Mouse (Mus musculus) forebrain, postnatal 0 days (tissue): ENCODE results near the gene Klrb1f. TPM values are rescaled to one million over a fixed set of nuclear protein-coding genes. Genes with fewer than 3 reads are reported as not detected.

Source experiments
- ATAC-seq: fragments of 200-750 bp; cut with Nextera tagmentation; 2 replicates; pipeline ENCODE4 v1.8.0; 2017; ENCODE audit warnings: mild to moderate bottlenecking, moderate library complexity
- DNase-seq: peaks from one replicate; pipeline ENCODE4 v3.0.0-alpha.2; 2015
- H3K27ac ChIP-seq: fragments of 300-500 bp; sonication (generic); 2 replicates; pipeline ENCODE4 v1.5.1; 2014; ENCODE audit warnings: low read depth, mild to moderate bottlenecking, antibody characterized with exemption, low read length, moderate library complexity, mixed read lengths
- H3K27me3 ChIP-seq: fragments of 300-500 bp; sonication (generic); 2 replicates; pipeline ENCODE4 v1.6.1; 2014; ENCODE audit warnings: mild to moderate bottlenecking, low read length, mixed read lengths; ENCODE audit not compliant: insufficient read depth
- H3K36me3 ChIP-seq: fragments of 300-500 bp; sonication (generic); 2 replicates; pipeline ENCODE4 v1.6.1; 2014; ENCODE audit warnings: mild to moderate bottlenecking, moderate library complexity; ENCODE audit not compliant: insufficient read depth
- H3K4me1 ChIP-seq: fragments of 300-500 bp; sonication (generic); 2 replicates; pipeline ENCODE4 v1.6.1; 2014; ENCODE audit warnings: antibody characterized with exemption; ENCODE audit not compliant: insufficient read depth
- H3K4me2 ChIP-seq: fragments of 300-500 bp; sonication (generic); 2 replicates; pipeline ENCODE4 v1.6.1; 2014; ENCODE audit warnings: low read depth, mild to moderate bottlenecking, moderate library complexity
- H3K4me3 ChIP-seq: fragments of 300-500 bp; sonication (generic); 2 replicates; pipeline ENCODE4 v1.5.1; 2014; ENCODE audit warnings: low read depth, low read length, mixed read lengths
- H3K9ac ChIP-seq: fragments of 300-500 bp; sonication (generic); 2 replicates; pipeline ENCODE4 v1.6.1; 2014; ENCODE audit warnings: mild to moderate bottlenecking
- H3K9me3 ChIP-seq: fragments of 300-500 bp; sonication (generic); 2 replicates; pipeline ENCODE4 v1.6.1; 2016; ENCODE audit warnings: low read length
- CTCF ChIP-seq: sonication (generic); IDR thresholded peaks from 2 replicates; pipeline ENCODE4 v1.5.1; 2016; ENCODE audit warnings: antibody characterized with exemption, control low read depth, low read depth
- WGBS: fragments of 180-500 bp; shearing (Covaris S2); extraction: QIAGEN DNeasy Blood & Tissue Kit; methylation state at CpG from one replicate; pipeline ENCODE4 v1.1.7; 2014; 5-methylcytosine and 5-hydroxymethylcytosine counted together
- polyA plus RNA-seq: library from polyadenylated mRNA; unstranded; fragments of >200 nt; fragmentation: Nextera tagmentation; extraction: Ambion mirVana; gene quantifications from 2 replicates; pipeline ENCODE4 v1.2.1, GENCODE M21; 2015
- total RNA-seq: library from RNA; depleted of rRNA; stranded (reverse); fragments of >200 nt; gene quantifications from 2 replicates; pipeline ENCODE4 v1.2.3, GENCODE M21; 2014; rRNA removed

Gene Klrb1f
- total and polyA plus RNA-seq, 2 experiments from 2014 or later, result 0.28 to 0.76 TPM

DNA sequence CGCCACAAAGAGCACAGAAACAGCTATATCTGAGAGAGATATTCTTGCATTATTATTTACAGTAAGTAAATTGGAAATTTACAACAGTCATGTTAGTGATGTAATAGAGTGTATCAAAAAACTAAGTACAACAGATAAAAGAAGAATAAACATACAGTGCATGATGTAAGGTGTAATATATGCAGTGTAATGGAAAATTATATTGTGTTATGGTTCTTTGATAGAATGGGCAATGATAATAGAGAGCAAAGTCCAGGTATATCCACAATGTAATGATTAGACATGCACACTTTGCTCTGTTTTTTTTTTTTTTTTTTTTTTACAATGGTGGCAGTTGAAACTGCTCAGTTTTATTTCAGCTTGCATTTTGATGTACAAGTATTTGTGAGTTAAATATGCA is 55.9 kb downstream of the Klrb1f start:
- Histone ChIP-seq H3K27me3 (no peaks in the 10 kb centered on the region), H3K9me3 (no peaks in the 10 kb centered on the region), H3K9ac (no peak overlapping the region), H3K4me3 (no peak overlapping the region), H3K36me3 (no peaks in the 10 kb centered on the region), H3K4me2 (no peak overlapping the region), H3K4me1 (no peaks in the 10 kb centered on the region), H3K27ac (no peak overlapping the region)
- no peak for ATAC-seq
- no peak for TF ChIP-seq CTCF
- 81% methylated on average over 1 of the region's 1 CpGs for WGBS
- no peak for DNase-seq

DNA sequence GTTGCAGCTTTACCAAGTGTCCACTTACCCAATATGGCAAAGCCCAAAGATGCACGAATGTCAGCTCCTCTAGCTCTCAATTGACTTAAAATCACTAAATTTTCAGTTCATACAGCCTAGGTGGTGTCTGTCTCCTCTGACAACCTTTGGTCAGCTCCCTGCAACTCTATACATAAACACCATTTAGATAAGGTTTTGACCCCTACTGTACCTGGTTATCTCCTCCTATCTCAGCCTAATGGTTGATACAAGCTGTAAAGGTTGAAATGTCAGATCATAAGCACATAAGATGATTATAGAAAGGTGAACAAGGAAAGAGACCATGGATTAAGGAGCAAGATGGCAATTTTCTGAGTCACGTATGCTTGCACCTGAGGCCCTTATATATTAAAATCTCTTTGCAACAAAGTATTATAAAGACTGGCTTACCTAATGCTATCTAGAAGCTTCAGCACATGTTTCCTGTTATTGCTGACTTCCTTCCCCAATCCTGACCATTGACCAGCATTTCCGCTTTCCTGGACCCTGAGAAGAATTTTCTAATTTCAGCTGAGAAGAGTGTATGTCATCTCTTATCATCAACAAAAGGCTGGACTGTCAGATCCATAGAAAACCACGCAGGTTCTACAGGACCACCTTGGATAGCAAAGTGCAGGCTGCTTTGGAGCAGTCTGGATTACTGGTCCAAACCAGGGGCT is 57.3 kb downstream of the Klrb1f start:
- H3K4me2 ChIP-seq, result no peak overlapping the region
- no peak for ATAC-seq
- no peak overlapping the region for H3K27ac ChIP-seq
- H3K27me3 ChIP-seq, result no peaks in the 10 kb centered on the region
- no peaks in the 10 kb centered on the region for H3K36me3 ChIP-seq
- H3K9ac ChIP-seq, result no peak overlapping the region
- no peaks in the 10 kb centered on the region for H3K9me3 ChIP-seq
- WGBS, result 90% methylated on average over 4 of the region's 4 CpGs
- TF ChIP-seq CTCF, result no peak
- H3K4me1 ChIP-seq, result no peaks in the 10 kb centered on the region
- H3K4me3 ChIP-seq, result no peak overlapping the region
- no peak for DNase-seq

Other genes with a start within 250 kb of the Klrb1f start
- not detected in 2 replicates for gene Gm44511, start 219.6 kb upstream of the Klrb1f start, total RNA-seq
- not detected in 2 replicates for gene Gm44511, start 219.6 kb upstream of the Klrb1f start, polyA plus RNA-seq
- not detected in 2 replicates for gene Klrb1b, start 219.6 kb upstream of the Klrb1f start, total RNA-seq
- gene Klrb1b, start 219.6 kb upstream of the Klrb1f start, polyA plus RNA-seq, result not detected in 2 replicates
- not detected in 2 replicates for gene Clec2i, start 158.3 kb upstream of the Klrb1f start, total RNA-seq
- 0.11 TPM in 1 of 2 replicates, not detected in the other for gene Clec2i, start 158.3 kb upstream of the Klrb1f start, polyA plus RNA-seq
- gene BC035044, start 154.8 kb upstream of the Klrb1f start, total RNA-seq, result 0.38 and 0.54 TPM in 2 replicates
- gene BC035044, start 154.8 kb upstream of the Klrb1f start, polyA plus RNA-seq, result 0.36 and 0.41 TPM in 2 replicates
- gene Clec2g, start 111.5 kb upstream of the Klrb1f start, total RNA-seq, result 0.08 TPM in 1 of 2 replicates, not detected in the other
- not detected in 2 replicates for gene Clec2g, start 111.5 kb upstream of the Klrb1f start, polyA plus RNA-seq
- gene Clec2e, start 55.0 kb downstream of the Klrb1f start, total RNA-seq, result not detected in 2 replicates
- not detected in 2 replicates for gene Clec2e, start 55.0 kb downstream of the Klrb1f start, polyA plus RNA-seq
- 6.2 and 9.7 TPM in 2 replicates for gene Clec2d, start 134.7 kb downstream of the Klrb1f start, total RNA-seq
- gene Clec2d, start 134.7 kb downstream of the Klrb1f start, polyA plus RNA-seq, result not detected in 2 replicates
- gene Cd69, start 229.5 kb downstream of the Klrb1f start, total RNA-seq, result not detected in 2 replicates
- gene Cd69, start 229.5 kb downstream of the Klrb1f start, polyA plus RNA-seq, result 0.13 TPM in 1 of 2 replicates, not detected in the other